Comparison of ENCODE assay signal across 7 mouse cellular contexts in the genomic region with DNA sequence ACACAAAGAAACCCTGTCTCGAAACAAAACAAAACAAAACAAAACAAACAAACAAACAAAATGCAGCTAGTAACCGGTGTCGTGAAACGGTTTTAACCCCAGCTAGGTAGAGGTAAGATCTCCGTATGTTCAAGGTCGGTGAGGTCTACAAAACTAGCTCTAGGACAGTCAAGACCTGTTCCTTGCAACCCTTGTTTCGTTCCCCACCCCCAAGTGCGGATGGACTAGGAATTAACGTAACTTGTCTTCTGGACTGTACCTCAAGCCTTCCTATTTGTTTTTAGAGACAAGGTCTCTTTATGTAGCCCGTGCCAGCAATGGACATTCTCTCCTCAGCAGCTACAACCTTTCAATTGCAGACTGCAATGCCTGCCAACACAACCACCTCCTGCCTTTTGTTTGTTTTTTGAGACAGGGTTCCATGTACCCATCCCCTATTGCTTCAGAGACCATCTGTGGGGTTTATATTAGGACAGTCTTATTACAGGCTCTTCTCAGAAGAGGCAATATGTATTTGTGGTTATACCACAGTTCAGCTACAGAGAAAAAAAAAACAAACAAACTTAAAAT. TPM values are rescaled to one million over a fixed set of nuclear protein-coding genes. Genes with fewer than 3 reads are reported as not detected.
DNase-seq lines count a peak whose midpoint lies in the region; ATAC-seq and TF ChIP-seq lines count a peak whose summit lies in the region.

No protein-coding gene starts in this region.

- H3K27me3 ChIP-seq in embryonic facial prominence, embryonic 15.5 days, result no peaks in the 10 kb centered on the region
- no peaks in the 10 kb centered on the region for H3K27me3 ChIP-seq in liver, postnatal 0 days (ENCODE audit: insufficient read depth, low read length)

- ATAC-seq in embryonic facial prominence, embryonic 15.5 days (ENCODE audit: insufficient number of reproducible peaks, low FRiP score, low TSS enrichment, low read depth), result no peak
- ATAC-seq in liver, postnatal 0 days, result no peak

- no peak overlapping the region for H3K9ac ChIP-seq in embryonic facial prominence, embryonic 15.5 days
- H3K9ac ChIP-seq in liver, postnatal 0 days (replicated peaks), result peak overlapping the region; percentile 72

- H3K36me3 ChIP-seq in embryonic facial prominence, embryonic 15.5 days, result no peaks in the 10 kb centered on the region
- H3K36me3 ChIP-seq in liver, postnatal 0 days (replicated peaks; ENCODE audit: insufficient read depth, low read length), result no peaks in the 10 kb centered on the region

- no peaks in the 10 kb centered on the region for H3K9me3 ChIP-seq in embryonic facial prominence, embryonic 15.5 days (replicated peaks)
- H3K9me3 ChIP-seq in liver, postnatal 0 days (ENCODE audit: low read length), result no peaks in the 10 kb centered on the region

- H3K4me2 ChIP-seq in embryonic facial prominence, embryonic 15.5 days (replicated peaks), result peak overlapping the region; percentile 62; the same call in 1 of the 2 replicates
- H3K4me2 ChIP-seq in liver, postnatal 0 days (ENCODE audit: low read depth, low read length), result peak overlapping the region; percentile 77

- no peak for TF ChIP-seq EP300 in liver, postnatal 0 days (IDR thresholded peaks at IDR 0.05; ENCODE audit: low read depth)

- no peak for DNase-seq in layer of hippocampus, adult 2 months (ENCODE audit: low spot score in 2 of 2)
- no peak for DNase-seq in layer of hippocampus, adult 9-11 months
- peak; percentile 63 for DNase-seq in R1 (ENCODE audit: low read depth, low spot score)
- DNase-seq in liver, postnatal 0 days, result no peak
- DNase-seq in urinary bladder, adult 2 months (ENCODE audit: low spot score), result no peak
- no peak for DNase-seq in spleen, adult 12 weeks (ENCODE audit: low spot score)

- TF ChIP-seq CTCF in layer of hippocampus, adult 2 months (conservative IDR thresholded peaks at IDR 0.05), result no peak
- TF ChIP-seq CTCF in liver, postnatal 0 days (IDR thresholded peaks at IDR 0.05; ENCODE audit: low read depth), result no peak

- peak overlapping the region; percentile 92 for H3K27ac ChIP-seq in layer of hippocampus, adult 2 months
- peak overlapping the region; percentile 94 for H3K27ac ChIP-seq in embryonic facial prominence, embryonic 15.5 days (replicated peaks)
- H3K27ac ChIP-seq in liver, postnatal 0 days (ENCODE audit: low read depth), result peak overlapping the region; percentile 93

- no peak overlapping the region for H3K4me3 ChIP-seq in layer of hippocampus, adult 2 months
- H3K4me3 ChIP-seq in embryonic facial prominence, embryonic 15.5 days (replicated peaks), result 0 out of 2 replicates have a peak overlapping the region, but pooled peaks have one; percentile 42
- H3K4me3 ChIP-seq in liver, postnatal 0 days (ENCODE audit: low read depth, low read length), result peak overlapping the region; percentile 61; the same call in 1 of the 2 replicates

- 77% methylated on average over 10 of the region's 10 CpGs for WGBS in embryonic facial prominence, embryonic 15.5 days
- 68% methylated on average over 10 of the region's 10 CpGs for WGBS in liver, postnatal 0 days (ENCODE audit: insufficient replicate concordance)

- H3K4me1 ChIP-seq in embryonic facial prominence, embryonic 15.5 days, result peaks cover 23% of the 10 kb centered on the region
- H3K4me1 ChIP-seq in liver, postnatal 0 days (ENCODE audit: insufficient read depth), result peaks cover 33% of the 10 kb centered on the region

RNA-seq across cellular contexts. Expression of a gene that starts 5.4 kb away (rescaled TPM):
- total RNA-seq in layer of hippocampus, adult 2 months (2021), result 10 to 100 TPM; 23.1 to 33.0 TPM
- polyA plus RNA-seq in embryonic facial prominence, embryonic 15.5 days (2015; fragmentation: Nextera tagmentation; extraction: Ambion mirVana), result 10.0 and 11.8 TPM in 2 replicates
- 2.8 and 2.9 TPM in 2 replicates for polyA plus RNA-seq in liver, postnatal 0 days (2015; fragmentation: Nextera tagmentation; extraction: Ambion mirVana)
- 19.1 and 24.2 TPM in 2 replicates for polyA plus RNA-seq in urinary bladder, adult 2 months (2012; rRNA removed)

RNA-seq across cellular contexts. Expression of a gene that starts 33.6 kb away (rescaled TPM):
- total RNA-seq in layer of hippocampus, adult 2 months (2021), result under 1 TPM; 0.32 to 0.49 TPM
- polyA plus RNA-seq in embryonic facial prominence, embryonic 15.5 days (2015; fragmentation: Nextera tagmentation; extraction: Ambion mirVana), result 35.4 and 35.8 TPM in 2 replicates
- not detected in 2 replicates for polyA plus RNA-seq in liver, postnatal 0 days (2015; fragmentation: Nextera tagmentation; extraction: Ambion mirVana)
- polyA plus RNA-seq in urinary bladder, adult 2 months (2012; rRNA removed), result 0.15 and 0.21 TPM in 2 replicates

RNA-seq across cellular contexts. Expression of a gene that starts 44.6 kb away (rescaled TPM):
- total RNA-seq in layer of hippocampus, adult 2 months (2021), result 1 to 10 TPM in 1 of 2 experiments, under 1 TPM in 1; 0.66 to 1.2 TPM
- 0.59 and 0.75 TPM in 2 replicates for polyA plus RNA-seq in embryonic facial prominence, embryonic 15.5 days (2015; fragmentation: Nextera tagmentation; extraction: Ambion mirVana)
- polyA plus RNA-seq in liver, postnatal 0 days (2015; fragmentation: Nextera tagmentation; extraction: Ambion mirVana), result 0.36 and 0.60 TPM in 2 replicates
- 0.53 and 0.62 TPM in 2 replicates for polyA plus RNA-seq in urinary bladder, adult 2 months (2012; rRNA removed)

RNA-seq across cellular contexts. Expression of a gene that starts 50.0 kb away (rescaled TPM):
- total RNA-seq in layer of hippocampus, adult 2 months (2021), result 10 to 100 TPM; 24.5 to 26.5 TPM
- 61.2 and 63.0 TPM in 2 replicates for polyA plus RNA-seq in embryonic facial prominence, embryonic 15.5 days (2015; fragmentation: Nextera tagmentation; extraction: Ambion mirVana)
- polyA plus RNA-seq in liver, postnatal 0 days (2015; fragmentation: Nextera tagmentation; extraction: Ambion mirVana), result 15.6 and 18.8 TPM in 2 replicates
- 19.1 and 21.4 TPM in 2 replicates for polyA plus RNA-seq in urinary bladder, adult 2 months (2012; rRNA removed)

RNA-seq across cellular contexts. Expression of a gene that starts 58.3 kb away (rescaled TPM):
- 10 to 100 TPM; 40.2 to 42.7 TPM for total RNA-seq in layer of hippocampus, adult 2 months (2021)
- polyA plus RNA-seq in embryonic facial prominence, embryonic 15.5 days (2015; fragmentation: Nextera tagmentation; extraction: Ambion mirVana), result 89.4 and 93.7 TPM in 2 replicates
- 76.0 and 77.2 TPM in 2 replicates for polyA plus RNA-seq in liver, postnatal 0 days (2015; fragmentation: Nextera tagmentation; extraction: Ambion mirVana)
- 145 and 166 TPM in 2 replicates for polyA plus RNA-seq in urinary bladder, adult 2 months (2012; rRNA removed)

Comparison
In these comparisons a context has a peak if more than half of its experiments do, and no peak if none do; other contexts are left out.
1. RNA of a gene that starts 33.6 kb away (polyA plus RNA-seq): 35.4 to 35.8 TPM in embryonic facial prominence, embryonic 15.5 days; 0.15 to 0.21 TPM in urinary bladder, adult 2 months and not detected in liver, postnatal 0 days; every median in the first group is over 10 times any median in the second.
2. Peak in every context shown above with its lines, with median percentiles within 50 percentile points of each other: H3K27ac ChIP-seq.